Mouse (Mus musculus) lung, adult 2 months (tissue): ENCODE measurements around the gene Chrna4. TPM values are rescaled to one million over a fixed set of nuclear protein-coding genes. Genes with fewer than 3 reads are reported as not detected.

ENCODE experiments used
- DNase-seq: peaks from one replicate; pipeline ENCODE4 v3.0.0; 2022
- H3K4me1 ChIP-seq: fragments of 200-500 bp; 2 replicates; pipeline ENCODE4 v1.6.1; 2011; ENCODE audit warnings: low read length; ENCODE audit not compliant: control insufficient read depth, insufficient read depth
- H3K4me3 ChIP-seq: fragments of 200-500 bp; replicated peaks from 2 replicates; pipeline ENCODE3; 2011; ENCODE audit warnings: low read depth, mild to moderate bottlenecking, control low read depth, low read length; ENCODE audit errors: extremely low read depth
- CTCF ChIP-seq: fragments of 200-500 bp; IDR thresholded peaks from 2 replicates; pipeline ENCODE4 v1.5.1; 2011; ENCODE audit warnings: mild to moderate bottlenecking, low read length, control low read depth; ENCODE audit not compliant: insufficient read depth
- POLR2A ChIP-seq: fragments of 200-500 bp; IDR thresholded peaks from 2 replicates; pipeline ENCODE4 v1.6.1; 2011; ENCODE audit warnings: low read depth, mild to moderate bottlenecking, control low read depth, low read length, borderline replicate concordance; ENCODE audit errors: extremely low read depth
- WGBS: fragments of 180-500 bp; shearing (Covaris S2); methylation state at CpG from one replicate; pipeline ENCODE4 v1.1.7; 2018; 5-methylcytosine and 5-hydroxymethylcytosine counted together
- polyA plus RNA-seq: library from polyadenylated mRNA; depleted of rRNA; stranded (reverse); fragments of >200 nt; gene quantifications from 2 replicates; pipeline ENCODE4 v1.2.3, GENCODE M21; 2012

The Chrna4 gene
- polyA plus RNA-seq, 1 experiment: not detected

GRCm38 (mm10) chr2:181007054-181007453, 36.3 kb downstream of the Chrna4 start:
- TF ChIP-seq POLR2A (no peak), CTCF (no peak)
- DNase-seq: no peak
- WGBS: 60% methylated on average over 4 of the region's 4 CpGs
- Histone ChIP-seq H3K4me1 (no peaks in the 10 kb centered on the region), H3K4me3 (no peak overlapping the region)

GRCm38 (mm10) chr2:180996905-180997304, 46.4 kb downstream of the Chrna4 start:
- TF ChIP-seq CTCF: no peak
- no peak for TF ChIP-seq POLR2A
- H3K4me3 ChIP-seq: no peak overlapping the region
- WGBS: 72% methylated on average over 3 of the region's 3 CpGs
- H3K4me1 ChIP-seq: no peaks in the 10 kb centered on the region
- no peak for DNase-seq

- WGBS: 6% methylated on average over 5 of the region's 5 CpGs
- no peaks in the 10 kb centered on the region for H3K4me1 ChIP-seq
- TF ChIP-seq CTCF (peak; percentile 83), POLR2A (no peak)
- peak; percentile 17 for DNase-seq
- H3K4me3 ChIP-seq: no peak overlapping the region
These were observed 46.9 kb downstream of the Chrna4 start for GRCm38 (mm10) chr2:180996436-180996835.

GRCm38 (mm10) chr2:180995457-180995856, 47.9 kb downstream of the Chrna4 start:
- Histone ChIP-seq H3K4me3 (no peak overlapping the region), H3K4me1 (no peaks in the 10 kb centered on the region)
- no peak for TF ChIP-seq POLR2A
- TF ChIP-seq CTCF: no peak
- WGBS: 79% methylated on average over 4 of the region's 4 CpGs
- no peak for DNase-seq

GRCm38 (mm10) chr2:180994360-180994759, 49.0 kb downstream of the Chrna4 start:
- 60% methylated on average over 2 of the region's 2 CpGs for WGBS
- no peaks in the 10 kb centered on the region for H3K4me1 ChIP-seq
- DNase-seq: no peak

GRCm38 (mm10) chr2:180990347-180990746, 53.0 kb downstream of the Chrna4 start:
- 69% methylated on average over 4 of the region's 4 CpGs for WGBS
- no peak overlapping the region for H3K4me3 ChIP-seq
- TF ChIP-seq CTCF: no peak
- TF ChIP-seq POLR2A: no peak
- no peaks in the 10 kb centered on the region for H3K4me1 ChIP-seq
- DNase-seq: no peak

More at GRCm38 (mm10) chr2:180994360-180994759, 49.0 kb downstream of the Chrna4 start:
- TF ChIP-seq CTCF: no peak
- TF ChIP-seq POLR2A: no peak
- no peak overlapping the region for H3K4me3 ChIP-seq

GRCm38 (mm10) chr2:180988948-180989347, 54.4 kb downstream of the Chrna4 start:
- no peak for TF ChIP-seq CTCF
- TF ChIP-seq POLR2A: no peak
- no peak for DNase-seq
- no peaks in the 10 kb centered on the region for H3K4me1 ChIP-seq
- WGBS: 79% methylated on average over 1 of the region's 1 CpGs
- no peak overlapping the region for H3K4me3 ChIP-seq

GRCm38 (mm10) chr2:180988347-180988913, 54.9 kb downstream of the Chrna4 start:
- DNase-seq: no peak
- H3K4me3 ChIP-seq: no peak overlapping the region
- no peaks in the 10 kb centered on the region for H3K4me1 ChIP-seq
- WGBS: 57% methylated on average over 3 of the region's 3 CpGs
- TF ChIP-seq CTCF: no peak
- no peak for TF ChIP-seq POLR2A

- Histone ChIP-seq H3K4me1 (no peaks in the 10 kb centered on the region), H3K4me3 (no peak overlapping the region)
- 59% methylated on average over 5 of the region's 5 CpGs for WGBS
- TF ChIP-seq POLR2A (no peak), CTCF (no peak)
- DNase-seq: no peak
These were observed 55.8 kb downstream of the Chrna4 start for GRCm38 (mm10) chr2:180987432-180988030.

GRCm38 (mm10) chr2:180987001-180987400, 56.3 kb downstream of the Chrna4 start:
- DNase-seq: no peak
- Histone ChIP-seq H3K4me1 (no peaks in the 10 kb centered on the region), H3K4me3 (no peak overlapping the region)
- TF ChIP-seq POLR2A: no peak
- TF ChIP-seq CTCF: no peak
- 65% methylated on average over 1 of the region's 1 CpGs for WGBS

GRCm38 (mm10) chr2:180986449-180986848, 56.9 kb downstream of the Chrna4 start, which contains the start of gene Col20a1:
Gene Col20a1 (plus strand): TSS chr2:180986535.
- TF ChIP-seq CTCF (no peak), POLR2A (no peak)
- H3K4me1 ChIP-seq: no peaks in the 10 kb centered on the region
- WGBS: 58% methylated on average over 2 of the region's 2 CpGs
- H3K4me3 ChIP-seq: no peak within 1 kb of the TSS
- DNase-seq: no peak
